Mouse (Mus musculus): ENCODE data around the gene Zmynd10. TPM values are rescaled to one million over a fixed set of nuclear protein-coding genes. Genes with fewer than 3 reads are reported as not detected.

Zmynd10 gene
- polyA plus RNA-seq, 1 experiment, result 0.43 TPM

DNA sequence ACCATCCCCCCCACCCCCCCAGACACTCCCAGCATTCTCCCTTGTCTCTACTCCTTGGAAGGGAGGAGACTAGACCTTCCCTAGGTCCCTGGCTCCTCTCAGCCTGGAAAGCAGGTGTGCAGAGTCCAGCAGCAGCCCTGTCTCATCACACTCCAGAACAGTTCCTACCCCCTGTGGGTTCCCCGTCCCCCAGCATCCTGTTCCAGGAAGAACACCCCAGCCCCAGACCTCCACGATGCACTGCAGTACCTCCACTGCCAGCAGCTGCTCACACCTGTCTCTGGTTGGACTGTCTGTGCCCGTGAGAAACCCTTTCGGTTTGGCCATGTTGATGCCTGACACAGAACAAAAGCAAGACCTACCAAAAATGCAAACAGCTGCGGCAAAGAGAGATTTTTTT lies 25.9 kb upstream of the Zmynd10 start:
- no peak overlapping the region for H3K4me3 ChIP-seq (ENCODE audit: insufficient read depth, poor library complexity, severe bottlenecking)
- no peak for TF ChIP-seq CTCF (IDR thresholded peaks at IDR 0.05; ENCODE audit: control insufficient read depth, insufficient read depth, insufficient read length)
- no peak for TF ChIP-seq CEBPB (IDR thresholded peaks at IDR 0.05; ENCODE audit: low read depth)
- no peak for TF ChIP-seq MAX (IDR thresholded peaks at IDR 0.05)
- no peak for TF ChIP-seq USF1 (IDR thresholded peaks at IDR 0.05; ENCODE audit: low read depth)
- no peak for TF ChIP-seq MYOG (IDR thresholded peaks at IDR 0.05; ENCODE audit: control insufficient read depth, extremely low read depth, insufficient read length)
- TF ChIP-seq MYOD1 (IDR thresholded peaks at IDR 0.05; ENCODE audit: control insufficient read depth, insufficient read length, low read depth), result no peak
- TF ChIP-seq FOSL1 (IDR thresholded peaks at IDR 0.05; ENCODE audit: insufficient read depth, low read length, poor library complexity, severe bottlenecking), result no peak
- H3K27me3 ChIP-seq (ENCODE audit: control insufficient read depth, insufficient read depth, insufficient read length), result peaks cover 79% of the 10 kb centered on the region
- H3K79me2 ChIP-seq (ENCODE audit: control insufficient read depth, insufficient read depth), result no peaks in the 10 kb centered on the region
- H3ac ChIP-seq (ENCODE audit: control insufficient read depth, insufficient read length, low read depth), result no peak overlapping the region
- H3K79me3 ChIP-seq (ENCODE audit: low read depth), result no peaks in the 10 kb centered on the region
- no peaks in the 10 kb centered on the region for H3K36me3 ChIP-seq (ENCODE audit: control insufficient read depth, insufficient read depth)

DNA sequence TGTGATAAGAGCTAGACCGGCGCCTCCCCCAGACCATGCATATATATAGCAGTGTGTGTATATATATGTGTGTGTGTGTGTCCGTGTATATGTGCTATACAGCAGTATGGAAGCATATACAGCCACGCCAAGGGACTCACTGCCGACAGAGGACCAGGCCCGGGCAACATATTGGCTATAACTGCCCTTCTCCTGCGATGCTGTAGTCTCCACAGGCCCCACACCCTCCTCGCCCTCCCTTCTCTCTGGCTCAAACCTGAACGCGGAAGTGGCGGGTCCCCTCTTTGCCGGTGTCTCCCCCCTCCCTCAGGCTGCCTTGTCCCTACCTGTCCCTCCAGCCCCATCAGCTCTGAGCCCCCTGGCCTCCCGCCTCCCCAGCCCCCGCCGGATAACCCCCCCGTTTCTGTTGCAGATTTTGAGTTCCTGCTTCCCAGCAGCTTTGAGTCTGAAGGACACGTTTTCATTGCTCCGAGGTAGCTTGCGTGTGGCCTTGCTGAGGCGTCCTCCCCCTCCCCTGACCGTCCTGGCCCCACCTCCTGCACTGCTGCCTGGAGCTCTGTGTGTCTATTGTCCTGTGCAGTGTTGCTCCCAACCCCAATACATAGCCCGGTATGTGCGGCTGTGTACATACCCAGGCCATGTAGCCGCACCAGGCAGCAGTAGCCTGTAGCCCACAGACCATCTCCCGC lies 25.2 kb upstream of the Zmynd10 start:
- no peak overlapping the region for H3K4me3 ChIP-seq (ENCODE audit: insufficient read depth, poor library complexity, severe bottlenecking)
- H3K27me3 ChIP-seq (ENCODE audit: control insufficient read depth, insufficient read depth, insufficient read length), result peaks cover 84% of the 10 kb centered on the region
- TF ChIP-seq MYOG (IDR thresholded peaks at IDR 0.05; ENCODE audit: control insufficient read depth, extremely low read depth, insufficient read length) (no peak), MAX (IDR thresholded peaks at IDR 0.05) (no peak), FOSL1 (IDR thresholded peaks at IDR 0.05; ENCODE audit: insufficient read depth, low read length, poor library complexity, severe bottlenecking) (no peak), USF1 (IDR thresholded peaks at IDR 0.05; ENCODE audit: low read depth) (no peak), CEBPB (IDR thresholded peaks at IDR 0.05; ENCODE audit: low read depth) (no peak), CTCF (IDR thresholded peaks at IDR 0.05; ENCODE audit: control insufficient read depth, insufficient read depth, insufficient read length) (no peak), MYOD1 (IDR thresholded peaks at IDR 0.05; ENCODE audit: control insufficient read depth, insufficient read length, low read depth) (no peak)
- H3K79me3 ChIP-seq (ENCODE audit: low read depth), result no peaks in the 10 kb centered on the region
- H3K79me2 ChIP-seq (ENCODE audit: control insufficient read depth, insufficient read depth), result no peaks in the 10 kb centered on the region
- no peak overlapping the region for H3ac ChIP-seq (ENCODE audit: control insufficient read depth, insufficient read length, low read depth)
- H3K36me3 ChIP-seq (ENCODE audit: control insufficient read depth, insufficient read depth), result no peaks in the 10 kb centered on the region

- H3K79me3 ChIP-seq (ENCODE audit: low read depth), result no peaks in the 10 kb centered on the region
- H3K36me3 ChIP-seq (ENCODE audit: control insufficient read depth, insufficient read depth), result no peaks in the 10 kb centered on the region
- no peak overlapping the region for H3ac ChIP-seq (ENCODE audit: control insufficient read depth, insufficient read length, low read depth)
- TF ChIP-seq USF1 (IDR thresholded peaks at IDR 0.05; ENCODE audit: low read depth) (no peak), FOSL1 (IDR thresholded peaks at IDR 0.05; ENCODE audit: insufficient read depth, low read length, poor library complexity, severe bottlenecking) (no peak), MYOD1 (IDR thresholded peaks at IDR 0.05; ENCODE audit: control insufficient read depth, insufficient read length, low read depth) (no peak), MAX (IDR thresholded peaks at IDR 0.05) (no peak), MYOG (IDR thresholded peaks at IDR 0.05; ENCODE audit: control insufficient read depth, extremely low read depth, insufficient read length) (no peak), CEBPB (IDR thresholded peaks at IDR 0.05; ENCODE audit: low read depth) (no peak), CTCF (IDR thresholded peaks at IDR 0.05; ENCODE audit: control insufficient read depth, insufficient read depth, insufficient read length) (no peak)
- peaks cover 84% of the 10 kb centered on the region for H3K27me3 ChIP-seq (ENCODE audit: control insufficient read depth, insufficient read depth, insufficient read length)
- no peaks in the 10 kb centered on the region for H3K79me2 ChIP-seq (ENCODE audit: control insufficient read depth, insufficient read depth)
- H3K4me3 ChIP-seq (ENCODE audit: insufficient read depth, poor library complexity, severe bottlenecking), result no peak overlapping the region
These were observed 24.7 kb upstream of the Zmynd10 start for GRCm38 (mm10) chr9:107522400-107522711.

DNA sequence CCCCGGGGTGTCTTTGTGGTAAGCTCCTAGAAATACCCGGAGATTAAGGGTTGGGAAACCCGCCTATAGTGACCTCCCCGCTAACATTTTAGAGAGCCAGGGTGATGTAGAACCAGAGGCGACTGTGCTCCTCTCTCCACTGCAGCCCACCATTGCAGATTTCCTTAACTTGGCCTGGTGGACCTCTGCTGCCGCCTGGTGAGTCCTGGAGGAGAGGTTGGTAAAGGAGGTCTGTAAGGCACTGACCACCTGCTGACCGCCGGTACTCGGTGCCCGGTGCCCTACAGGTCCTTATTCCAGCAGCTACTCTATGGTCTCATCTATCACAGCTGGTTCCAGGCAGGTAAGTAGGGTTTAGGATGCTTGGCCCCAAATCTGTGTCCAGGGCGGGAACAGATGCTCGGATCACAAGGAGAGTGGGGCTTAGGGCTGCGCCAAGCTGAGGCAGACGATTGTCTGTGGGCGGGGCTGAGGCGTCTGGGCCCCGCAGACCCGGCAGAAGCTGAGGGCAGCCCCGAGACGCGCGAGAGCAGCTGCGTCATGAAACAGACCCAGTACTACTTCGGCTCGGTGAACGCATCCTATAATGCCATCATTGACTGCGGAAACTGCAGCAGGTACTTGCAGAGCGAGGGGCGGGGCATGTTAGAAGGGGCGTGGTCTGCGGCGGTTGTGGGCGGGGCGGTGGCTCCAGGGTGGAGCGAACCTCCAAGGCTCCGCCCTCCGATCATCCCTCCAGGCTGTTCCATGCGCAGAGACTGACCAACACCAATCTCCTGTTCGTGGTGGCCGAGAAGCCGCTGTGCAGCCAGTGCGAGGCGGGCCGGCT lies 20.7 kb upstream of the Zmynd10 start:
- no peak overlapping the region for H3ac ChIP-seq (ENCODE audit: control insufficient read depth, insufficient read length, low read depth)
- H3K79me3 ChIP-seq (ENCODE audit: low read depth), result no peaks in the 10 kb centered on the region
- peaks cover 67% of the 10 kb centered on the region for H3K27me3 ChIP-seq (ENCODE audit: control insufficient read depth, insufficient read depth, insufficient read length)
- no peaks in the 10 kb centered on the region for H3K36me3 ChIP-seq (ENCODE audit: control insufficient read depth, insufficient read depth)
- TF ChIP-seq USF1 (IDR thresholded peaks at IDR 0.05; ENCODE audit: low read depth) (no peak), MYOD1 (IDR thresholded peaks at IDR 0.05; ENCODE audit: control insufficient read depth, insufficient read length, low read depth) (no peak), FOSL1 (IDR thresholded peaks at IDR 0.05; ENCODE audit: insufficient read depth, low read length, poor library complexity, severe bottlenecking) (no peak), MAX (IDR thresholded peaks at IDR 0.05) (no peak)
- H3K4me3 ChIP-seq (ENCODE audit: insufficient read depth, poor library complexity, severe bottlenecking), result no peak overlapping the region
- no peaks in the 10 kb centered on the region for H3K79me2 ChIP-seq (ENCODE audit: control insufficient read depth, insufficient read depth)

DNA sequence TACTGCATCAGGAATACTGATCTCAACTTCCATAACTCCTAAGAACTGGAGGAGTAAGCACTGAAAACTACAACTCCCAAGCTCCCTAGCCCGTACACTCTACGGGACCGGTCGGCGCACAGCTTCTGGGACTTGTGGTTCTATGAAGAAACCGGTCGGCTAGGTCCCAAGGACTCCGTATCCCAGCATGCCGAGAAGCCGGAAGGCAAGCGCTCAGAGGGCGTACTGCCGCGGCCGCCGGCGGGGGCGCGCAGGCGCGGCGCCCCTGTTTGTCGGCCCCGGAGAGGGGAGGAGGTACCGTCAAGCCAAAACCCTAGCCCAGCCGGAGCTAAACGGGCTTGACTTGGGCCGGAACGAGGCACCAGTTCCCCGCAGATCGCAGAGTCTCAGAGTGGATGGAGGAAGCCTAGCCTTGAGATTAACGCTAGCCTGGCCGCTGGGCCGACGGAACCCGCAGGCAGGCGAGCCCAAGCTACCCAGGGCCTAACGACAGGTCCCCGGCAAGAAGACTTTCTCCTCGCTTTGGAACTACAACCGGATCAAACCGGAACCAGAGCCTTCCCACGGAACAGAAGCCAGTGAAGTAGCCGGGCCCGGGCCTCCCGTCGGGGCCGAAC lies 13.2 kb upstream of the Zmynd10 start, which contains the start of gene Tmem115:
Gene Tmem115, plus strand, starts transcription at position 155 of the 617 bp plus-strand sequence.
- Histone ChIP-seq H3K79me2 (ENCODE audit: control insufficient read depth, insufficient read depth) (peaks cover 36% of the 10 kb centered on the region), H3K4me3 (ENCODE audit: insufficient read depth, poor library complexity, severe bottlenecking) (peak within 1 kb of the TSS; percentile 74), H3K36me3 (ENCODE audit: control insufficient read depth, insufficient read depth) (peaks cover 14% of the 10 kb centered on the region), H3K27me3 (ENCODE audit: control insufficient read depth, insufficient read depth, insufficient read length) (no peaks in the 10 kb centered on the region), H3K79me3 (ENCODE audit: low read depth) (peaks cover 27% of the 10 kb centered on the region), H3ac (ENCODE audit: control insufficient read depth, insufficient read length, low read depth) (peak within 1 kb of the TSS; percentile 77)
- TF ChIP-seq MYOD1 (IDR thresholded peaks at IDR 0.05; ENCODE audit: control insufficient read depth, insufficient read length, low read depth) (no peak), MAX (IDR thresholded peaks at IDR 0.05) (no peak), MYOG (IDR thresholded peaks at IDR 0.05; ENCODE audit: control insufficient read depth, extremely low read depth, insufficient read length) (no peak), CTCF (IDR thresholded peaks at IDR 0.05; ENCODE audit: control insufficient read depth, insufficient read depth, insufficient read length) (no peak), CEBPB (IDR thresholded peaks at IDR 0.05; ENCODE audit: low read depth) (no peak), FOSL1 (IDR thresholded peaks at IDR 0.05; ENCODE audit: insufficient read depth, low read length, poor library complexity, severe bottlenecking) (no peak), USF1 (IDR thresholded peaks at IDR 0.05; ENCODE audit: low read depth) (no peak)

Data from C2C12 (cell line).